Mouse (Mus musculus) intestine, embryonic 14.5 days (tissue): ENCODE results near the gene Chrd. TPM values are rescaled to one million over a fixed set of nuclear protein-coding genes. Genes with fewer than 3 reads are reported as not detected.

Experiments
- ATAC-seq: fragments of 200-750 bp; cut with Nextera tagmentation; replicated peaks from 2 replicates; pipeline ENCODE4 v1.8.0; 2017; ENCODE audit warnings: low read depth, moderate number of reproducible peaks, moderate TSS enrichment, moderate library complexity; ENCODE audit not compliant: low FRiP score, low TSS enrichment
- DNase-seq: peaks from one replicate; pipeline ENCODE4 v3.0.0-alpha.2; 2018; ENCODE audit warnings: low spot score
- H3K27ac ChIP-seq: fragments of 300-500 bp; sonication (generic); 2 replicates; pipeline ENCODE4 v1.5.1; 2014; ENCODE audit warnings: low read depth, mild to moderate bottlenecking, control low read depth
- H3K27me3 ChIP-seq: fragments of 300-500 bp; sonication (generic); replicated peaks from 2 replicates; pipeline ENCODE4 v1.6.1; 2014; ENCODE audit warnings: low read length, control low read depth; ENCODE audit not compliant: control insufficient read depth, insufficient read depth
- H3K36me3 ChIP-seq: fragments of 300-500 bp; sonication (generic); 2 replicates; pipeline ENCODE4 v1.6.1; 2014; ENCODE audit warnings: low read length, control low read depth; ENCODE audit not compliant: control insufficient read depth, insufficient read depth
- H3K4me1 ChIP-seq: fragments of 300-500 bp; sonication (generic); replicated peaks from 2 replicates; pipeline ENCODE4 v1.6.1; 2014; ENCODE audit warnings: low read length, control low read depth, mixed read lengths; ENCODE audit not compliant: control insufficient read depth, insufficient read depth
- H3K4me2 ChIP-seq: fragments of 300-500 bp; sonication (generic); 2 replicates; pipeline ENCODE4 v1.6.1; 2014; ENCODE audit warnings: low read length
- H3K4me3 ChIP-seq: fragments of 300-500 bp; sonication (generic); 2 replicates; pipeline ENCODE4 v1.5.1; 2014; ENCODE audit warnings: low read depth, low read length, control low read depth, mixed read lengths
- H3K9ac ChIP-seq: fragments of 300-500 bp; sonication (generic); 2 replicates; pipeline ENCODE4 v1.6.1; 2014; ENCODE audit warnings: mild to moderate bottlenecking, low read length
- H3K9me3 ChIP-seq: fragments of 300-500 bp; sonication (generic); 2 replicates; pipeline ENCODE4 v1.6.1; 2016; ENCODE audit warnings: low read length, control low read depth; ENCODE audit not compliant: control insufficient read depth
- WGBS: fragments of 180-500 bp; shearing (Covaris S2); extraction: QIAGEN DNeasy Blood & Tissue Kit; methylation state at CpG from one replicate; pipeline ENCODE4 v1.1.7; 2014; 5-methylcytosine and 5-hydroxymethylcytosine counted together
- polyA plus RNA-seq: library from polyadenylated mRNA; unstranded; fragments of >200 nt; fragmentation: Nextera tagmentation; extraction: Ambion mirVana; gene quantifications from 2 replicates; pipeline ENCODE4 v1.2.1, GENCODE M21; 2014

The Chrd gene
- polyA plus RNA-seq, 1 experiment from 2014 or later = 4.2 TPM

GRCm38 (mm10) chr16:20735651-20736050, 2.7 kb downstream of the Chrd start:
- DNase-seq = no peak
- Histone ChIP-seq H3K9me3 (no peaks in the 10 kb centered on the region), H3K36me3 (no peaks in the 10 kb centered on the region), H3K4me3 (no peak overlapping the region), H3K4me1 (peaks cover 14% of the 10 kb centered on the region), H3K4me2 (no peak overlapping the region), H3K9ac (no peak overlapping the region), H3K27ac (no peak overlapping the region), H3K27me3 (peaks cover 22% of the 10 kb centered on the region)
- ATAC-seq = no peak
- WGBS = 78% methylated on average over 5 of the region's 5 CpGs

DNA sequence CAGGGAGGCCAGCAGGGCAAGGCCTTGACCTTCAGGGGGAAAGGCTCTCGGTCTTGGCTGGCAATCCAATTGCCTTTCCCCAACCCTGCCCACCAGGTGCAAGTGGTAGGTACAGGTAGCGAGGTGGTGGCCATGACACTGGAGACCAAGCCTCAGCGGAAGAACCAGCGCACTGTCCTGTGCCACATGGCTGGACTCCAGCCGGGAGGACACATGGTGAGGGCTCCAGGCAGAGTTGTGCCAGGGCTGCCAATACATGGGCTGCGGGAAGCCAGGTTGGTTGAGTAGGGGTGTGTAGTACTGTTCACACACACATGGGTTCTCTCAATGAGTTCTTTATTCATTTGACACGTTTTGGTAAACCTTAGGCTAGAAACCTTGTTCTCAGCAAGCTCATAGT, 3.2 kb downstream of the Chrd start:
- no peak overlapping the region for H3K4me3 ChIP-seq
- ATAC-seq (no peak), DNase-seq (no peak)
- peaks cover 14% of the 10 kb centered on the region for H3K4me1 ChIP-seq
- H3K27me3 ChIP-seq = peaks cover 22% of the 10 kb centered on the region
- no peaks in the 10 kb centered on the region for H3K36me3 ChIP-seq
- no peak overlapping the region for H3K9ac ChIP-seq
- H3K27ac ChIP-seq = no peak overlapping the region
- H3K4me2 ChIP-seq = no peak overlapping the region
- WGBS = 90% methylated on average over 7 of the region's 7 CpGs
- no peaks in the 10 kb centered on the region for H3K9me3 ChIP-seq

DNA sequence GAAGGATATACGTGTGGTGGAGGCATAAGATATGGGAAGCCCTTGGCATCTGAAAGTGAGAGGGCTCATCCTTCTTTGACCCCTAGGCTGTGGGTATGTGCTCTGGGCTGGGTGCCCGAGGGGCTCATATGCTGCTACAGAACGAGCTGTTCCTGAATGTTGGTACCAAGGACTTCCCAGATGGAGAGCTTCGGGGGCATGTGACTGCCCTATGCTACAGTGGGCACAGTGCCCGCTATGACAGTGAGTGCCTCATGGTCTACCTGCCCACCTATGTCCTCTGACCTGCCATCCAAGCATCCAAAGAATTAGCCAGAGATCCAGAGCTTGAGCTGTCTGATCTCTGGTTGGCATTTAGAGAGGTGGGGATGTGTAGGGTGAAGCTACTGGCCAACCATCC, 3.9 kb downstream of the Chrd start:
- H3K9ac ChIP-seq = no peak overlapping the region
- peaks cover 22% of the 10 kb centered on the region for H3K27me3 ChIP-seq
- H3K4me1 ChIP-seq = peaks cover 14% of the 10 kb centered on the region
- H3K4me2 ChIP-seq = no peak overlapping the region
- ATAC-seq (no peak), DNase-seq (no peak)
- no peaks in the 10 kb centered on the region for H3K9me3 ChIP-seq
- H3K27ac ChIP-seq = no peak overlapping the region
- no peaks in the 10 kb centered on the region for H3K36me3 ChIP-seq
- no peak overlapping the region for H3K4me3 ChIP-seq
- 88% methylated on average over 5 of the region's 5 CpGs for WGBS

- 92% methylated on average over 9 of the region's 9 CpGs for WGBS
- H3K9ac ChIP-seq = no peak overlapping the region
- H3K36me3 ChIP-seq = no peaks in the 10 kb centered on the region
Measured at GRCm38 (mm10) chr16:20739845-20740244, 6.9 kb downstream of the Chrd start.

DNA sequence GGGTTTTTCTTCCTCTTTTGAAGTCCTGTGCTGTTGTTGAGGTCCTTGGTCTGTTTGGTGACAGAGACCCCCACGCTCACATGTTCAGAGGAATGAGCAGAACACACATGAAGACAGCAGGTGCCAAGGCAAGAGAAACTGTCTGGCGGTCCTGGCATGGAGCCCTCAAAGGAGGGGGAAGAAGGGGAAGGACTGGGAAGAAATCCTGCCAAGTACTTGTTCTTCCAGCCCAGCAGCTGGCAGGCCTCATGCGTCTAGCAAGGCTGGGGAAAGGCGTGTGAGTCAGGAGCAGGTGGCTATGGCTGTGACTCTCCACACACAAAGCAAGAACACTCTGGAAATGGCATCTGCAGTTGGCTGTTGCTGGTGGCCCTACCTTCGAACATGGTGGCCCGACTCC, 13.7 kb downstream of the Chrd start:
- H3K4me2 ChIP-seq = no peak overlapping the region
- no peak for ATAC-seq
- no peaks in the 10 kb centered on the region for H3K27me3 ChIP-seq
- no peaks in the 10 kb centered on the region for H3K4me1 ChIP-seq
- no peaks in the 10 kb centered on the region for H3K9me3 ChIP-seq
- H3K4me3 ChIP-seq = no peak overlapping the region
- peak; percentile 62 for DNase-seq
- H3K9ac ChIP-seq = no peak overlapping the region
- 56% methylated on average over 6 of the region's 6 CpGs for WGBS
- H3K36me3 ChIP-seq = no peaks in the 10 kb centered on the region
- H3K27ac ChIP-seq = no peak overlapping the region

More at GRCm38 (mm10) chr16:20739845-20740244, 6.9 kb downstream of the Chrd start:
- no peaks in the 10 kb centered on the region for H3K9me3 ChIP-seq
- no peak for DNase-seq
- no peak overlapping the region for H3K27ac ChIP-seq
- H3K4me3 ChIP-seq = no peak overlapping the region
- peaks cover 11% of the 10 kb centered on the region for H3K27me3 ChIP-seq
- H3K4me2 ChIP-seq = no peak overlapping the region
- no peaks in the 10 kb centered on the region for H3K4me1 ChIP-seq
- no peak for ATAC-seq

DNA sequence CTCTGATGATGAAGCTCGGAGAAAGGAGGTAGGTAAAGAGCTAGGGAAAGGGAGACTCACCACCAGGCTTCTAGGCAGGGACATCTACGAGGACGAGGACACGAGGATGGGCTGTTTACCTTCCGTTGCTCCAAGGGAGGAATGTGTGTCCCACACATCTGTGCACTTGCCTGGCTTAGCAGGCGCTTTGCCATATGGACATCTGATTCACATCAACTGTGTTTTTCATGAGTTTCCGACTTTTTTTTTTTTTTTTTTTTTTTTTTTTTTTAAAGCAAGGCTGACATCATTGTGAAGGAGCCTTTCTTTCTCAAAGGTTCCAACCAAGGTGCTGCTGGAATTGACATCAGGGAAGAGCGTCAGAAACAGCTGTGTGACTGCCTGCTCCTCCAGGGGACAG, 17.6 kb downstream of the Chrd start:
- Histone ChIP-seq H3K4me3 (no peak overlapping the region), H3K4me2 (no peak overlapping the region), H3K9me3 (no peaks in the 10 kb centered on the region), H3K9ac (no peak overlapping the region), H3K27ac (no peak overlapping the region), H3K36me3 (no peaks in the 10 kb centered on the region), H3K4me1 (no peaks in the 10 kb centered on the region), H3K27me3 (no peaks in the 10 kb centered on the region)
- WGBS = 35% methylated on average over 8 of the region's 8 CpGs
- no peak for ATAC-seq
- no peak for DNase-seq

DNA sequence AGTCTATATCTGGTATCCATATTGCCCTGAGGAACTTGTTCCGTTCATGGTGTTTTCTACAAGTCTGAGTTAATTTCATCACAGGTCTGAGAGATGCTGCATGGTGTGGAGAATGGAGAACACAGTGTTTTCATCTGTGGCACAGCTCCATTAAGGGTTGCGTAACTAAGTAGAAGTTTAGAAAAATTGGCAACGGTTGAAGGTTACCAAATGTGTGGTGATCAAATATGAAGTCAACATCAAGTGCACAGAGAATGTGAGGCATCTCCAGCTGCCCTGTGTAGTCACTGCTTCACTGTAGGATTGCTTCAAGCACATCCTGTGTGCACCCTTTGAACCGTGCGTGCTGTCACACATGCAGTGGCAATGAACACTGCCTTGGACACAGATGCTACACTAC, 23.1 kb downstream of the Chrd start:
- 89% methylated on average over 5 of the region's 5 CpGs for WGBS

GRCm38 (mm10) chr16:20757385-20757784, 24.5 kb downstream of the Chrd start:
- no peak overlapping the region for H3K27ac ChIP-seq
- no peaks in the 10 kb centered on the region for H3K36me3 ChIP-seq
- H3K9ac ChIP-seq = no peak overlapping the region
- H3K4me3 ChIP-seq = no peak overlapping the region
- DNase-seq (no peak), ATAC-seq (no peak)
- WGBS = 73% methylated on average over 1 of the region's 1 CpGs
- H3K9me3 ChIP-seq = no peaks in the 10 kb centered on the region
- H3K27me3 ChIP-seq = no peaks in the 10 kb centered on the region
- no peaks in the 10 kb centered on the region for H3K4me1 ChIP-seq
- no peak overlapping the region for H3K4me2 ChIP-seq

More for the DNA sequence above, 23.1 kb downstream of the Chrd start:
- Histone ChIP-seq H3K4me2 (no peak overlapping the region), H3K27ac (no peak overlapping the region), H3K9ac (no peak overlapping the region), H3K36me3 (no peaks in the 10 kb centered on the region), H3K4me3 (no peak overlapping the region), H3K9me3 (no peaks in the 10 kb centered on the region), H3K4me1 (no peaks in the 10 kb centered on the region), H3K27me3 (no peaks in the 10 kb centered on the region)
- ATAC-seq (no peak), DNase-seq (no peak)

- Histone ChIP-seq H3K4me1 (no peaks in the 10 kb centered on the region), H3K27me3 (no peaks in the 10 kb centered on the region), H3K9me3 (no peaks in the 10 kb centered on the region), H3K36me3 (no peaks in the 10 kb centered on the region), H3K4me2 (no peak overlapping the region), H3K9ac (no peak overlapping the region), H3K27ac (no peak overlapping the region), H3K4me3 (no peak overlapping the region)
- DNase-seq = peak; percentile 69
- WGBS = 11% methylated on average over 3 of the region's 3 CpGs
- no peak for ATAC-seq
Measured at GRCm38 (mm10) chr16:20761681-20762080, 28.8 kb downstream of the Chrd start.
